In the genomic region with DNA sequence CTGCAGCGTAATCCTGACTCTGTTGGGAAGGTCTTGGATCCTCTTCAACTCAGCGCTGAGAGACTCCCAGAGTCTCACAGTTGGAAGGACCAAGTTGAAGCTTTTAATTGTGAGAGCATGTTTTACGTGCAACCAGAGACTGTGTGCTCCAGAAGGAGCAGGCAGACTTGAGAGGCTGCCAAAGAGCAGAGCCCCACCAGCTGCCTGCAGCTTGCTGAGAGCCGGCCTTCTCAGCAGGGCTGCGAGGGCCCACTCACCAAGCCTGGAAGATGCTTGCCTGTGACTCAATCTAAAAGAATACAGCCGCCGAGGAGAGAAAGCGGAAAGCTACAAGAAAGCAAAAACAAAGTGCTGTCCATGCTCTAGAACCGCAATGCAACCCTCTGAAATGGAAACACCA, we compare ENCODE assay signal across 9 mouse cellular contexts. TPM values are rescaled to one million over a fixed set of nuclear protein-coding genes. Genes with fewer than 3 reads are reported as not detected.
DNase-seq lines count a peak whose midpoint lies in the region; ATAC-seq and TF ChIP-seq lines count a peak whose summit lies in the region.
"Had no signal": no experiment of that assay in that cellular context is flagged by ENCODE, and none has a peak within 500 bp of the region (broad histone marks: within the 10 kb centered on the region; RNA-seq: fewer than 3 reads in every experiment).

No protein-coding gene starts in this region.

- no peak for TF ChIP-seq CTCF in layer of hippocampus, adult 2 months (conservative IDR thresholded peaks at IDR 0.05)
- no peak for TF ChIP-seq CTCF in small intestine, adult 2 months (IDR thresholded peaks at IDR 0.05; ENCODE audit: extremely low read depth, insufficient read length, insufficient replicate concordance, low read depth, low read length)

- TF ChIP-seq POLR2A in small intestine, adult 2 months (IDR thresholded peaks at IDR 0.05; ENCODE audit: low read depth, low read length) = no peak

- ATAC-seq in forebrain, embryonic 15.5 days (replicated peaks) = peak; percentile 87
- peak; percentile 95 for ATAC-seq in frontal cortex, adult (ENCODE audit: low TSS enrichment)
- peak; percentile 96 for ATAC-seq in lung, embryonic 16.5 days (ENCODE audit: low read depth)

- H3K4me1 ChIP-seq in forebrain, embryonic 15.5 days = 0 out of 2 replicates have a peak, but pooled peaks cover 2% of the 10 kb centered on the region
- H3K4me1 ChIP-seq in forebrain, embryonic 10.5 days = no peaks in the 10 kb centered on the region
- peaks cover 12% of the 10 kb centered on the region for H3K4me1 ChIP-seq in lung, embryonic 16.5 days (replicated peaks; ENCODE audit: control insufficient read depth, insufficient read depth, low read length)
- 0 out of 2 replicates have a peak, but pooled peaks cover 1% of the 10 kb centered on the region for H3K4me1 ChIP-seq in small intestine, adult 2 months (ENCODE audit: control insufficient read depth, insufficient read depth, insufficient read length, low read length)

- DNase-seq in forebrain, embryonic 10.5 days (ENCODE audit: extremely low spot score, low spot score) = no peak
- DNase-seq in heart, postnatal 14 days = peak; percentile 82 to 86
- DNase-seq in layer of hippocampus, adult 2 months (ENCODE audit: low spot score in 2 of 2) = peak; percentile 57 to 60
- no peak for DNase-seq in embryo, embryonic 10.5 days (ENCODE audit: low spot score)

- H3K9ac ChIP-seq in forebrain, embryonic 15.5 days (replicated peaks) = no peak overlapping the region
- no peak overlapping the region; the same call in 1 of the 2 replicates for H3K9ac ChIP-seq in lung, embryonic 16.5 days (ENCODE audit: low read length)

- no peaks in the 10 kb centered on the region for H3K27me3 ChIP-seq in forebrain, embryonic 15.5 days
- no peaks in the 10 kb centered on the region for H3K27me3 ChIP-seq in forebrain, embryonic 10.5 days (ENCODE audit: poor library complexity, severe bottlenecking)
- H3K27me3 ChIP-seq in lung, embryonic 16.5 days (ENCODE audit: control insufficient read depth, insufficient read depth, low read depth, low read length) = no peaks in the 10 kb centered on the region
- no peaks in the 10 kb centered on the region for H3K27me3 ChIP-seq in small intestine, adult 2 months (ENCODE audit: control insufficient read depth, insufficient read depth, low read length)

- intact Hi-C loops in heart, postnatal 14 days (cut with DNase I) = no loop called here

- no peak overlapping the region for H3K4me3 ChIP-seq in forebrain, embryonic 15.5 days
- no peak overlapping the region for H3K4me3 ChIP-seq in forebrain, embryonic 10.5 days
- no peak overlapping the region for H3K4me3 ChIP-seq in layer of hippocampus, adult 2 months
- no peak overlapping the region for H3K4me3 ChIP-seq in lung, embryonic 16.5 days (ENCODE audit: low read length)
- no peak overlapping the region for H3K4me3 ChIP-seq in small intestine, adult 2 months (ENCODE audit: low read depth, low read length)
- H3K4me3 ChIP-seq: erythroblast, embryonic 14.5 days had no signal

- H3K27ac ChIP-seq in forebrain, embryonic 15.5 days (replicated peaks) = no peak overlapping the region
- no peak overlapping the region for H3K27ac ChIP-seq in forebrain, embryonic 10.5 days
- peak overlapping the region; percentile 46; the same call in 1 of the 2 replicates for H3K27ac ChIP-seq in layer of hippocampus, adult 2 months
- H3K27ac ChIP-seq in lung, embryonic 16.5 days (ENCODE audit: low read length) = peak overlapping the region; percentile 93
- peak overlapping the region; percentile 28 for H3K27ac ChIP-seq in small intestine, adult 2 months (ENCODE audit: insufficient read depth, low read depth, low read length)

- H3K36me3 ChIP-seq in forebrain, embryonic 15.5 days = no peaks in the 10 kb centered on the region
- H3K36me3 ChIP-seq in forebrain, embryonic 10.5 days (replicated peaks) = no peaks in the 10 kb centered on the region
- no peaks in the 10 kb centered on the region for H3K36me3 ChIP-seq in lung, embryonic 16.5 days (ENCODE audit: control insufficient read depth, insufficient read depth, low read length)
- H3K36me3 ChIP-seq in small intestine, adult 2 months (ENCODE audit: control insufficient read depth, insufficient read depth, low read length) = no peaks in the 10 kb centered on the region

- no peak overlapping the region for H3K4me2 ChIP-seq in forebrain, embryonic 15.5 days (replicated peaks)
- H3K4me2 ChIP-seq in lung, embryonic 16.5 days (ENCODE audit: low read depth, low read length) = no peak overlapping the region

- 52% methylated on average over 9 of the region's 9 CpGs for WGBS in forebrain, embryonic 15.5 days
- WGBS in forebrain, embryonic 10.5 days = 63% methylated on average over 9 of the region's 9 CpGs
- WGBS in lung, embryonic 16.5 days = 23% methylated on average over 9 of the region's 9 CpGs
- 45% methylated on average over 9 of the region's 9 CpGs for WGBS in small intestine, adult 2 months

- no peaks in the 10 kb centered on the region for H3K9me3 ChIP-seq in forebrain, embryonic 15.5 days
- H3K9me3 ChIP-seq in forebrain, embryonic 10.5 days = no peaks in the 10 kb centered on the region
- no peaks in the 10 kb centered on the region for H3K9me3 ChIP-seq in lung, embryonic 16.5 days (ENCODE audit: control insufficient read depth, low read length)

RNA-seq across cellular contexts. Expression of a gene that starts 57.0 kb away (rescaled TPM):
- polyA plus RNA-seq in forebrain, embryonic 15.5 days (2015; fragmentation: Nextera tagmentation; extraction: Ambion mirVana) = 13.2 and 14.2 TPM in 2 replicates
- polyA plus RNA-seq in forebrain, embryonic 10.5 days (2016; fragmentation: Nextera tagmentation; extraction: Ambion mirVana) = 13.2 and 14.5 TPM in 2 replicates
- 100 to 1,000 TPM; 123 to 133 TPM for total RNA-seq in heart, postnatal 14 days (2021)
- total RNA-seq in layer of hippocampus, adult 2 months (2021) = 1 to 10 TPM; 3.6 to 3.9 TPM
- 127 and 131 TPM in 2 replicates for polyA plus RNA-seq in lung, embryonic 16.5 days (2015; fragmentation: Nextera tagmentation; extraction: Ambion mirVana)
- 5.4 and 8.9 TPM in 2 replicates for polyA plus RNA-seq in small intestine, adult 2 months (2012; rRNA removed)
- polyA plus RNA-seq: erythroblast, embryonic 14.5 days had no signal

Comparison
In these comparisons a context has a peak if more than half of its experiments do, and no peak if none do; other contexts are left out.
1. H3K27ac ChIP-seq: peak in layer of hippocampus, adult 2 months (single experiment), lung, embryonic 16.5 days (single experiment) and small intestine, adult 2 months (single experiment); none in forebrain, embryonic 15.5 days (single experiment) and forebrain, embryonic 10.5 days (single experiment).
2. DNase-seq: peak in heart, postnatal 14 days (2 of 2) and layer of hippocampus, adult 2 months (2 of 2); none in forebrain, embryonic 10.5 days (single experiment) and embryo, embryonic 10.5 days (single experiment).
3. Peak in every context shown above with its lines, with median percentiles within 50 percentile points of each other: ATAC-seq.